Mouse (Mus musculus): ENCODE measurements around the gene Klc4.

Klc4 gene

DNA sequence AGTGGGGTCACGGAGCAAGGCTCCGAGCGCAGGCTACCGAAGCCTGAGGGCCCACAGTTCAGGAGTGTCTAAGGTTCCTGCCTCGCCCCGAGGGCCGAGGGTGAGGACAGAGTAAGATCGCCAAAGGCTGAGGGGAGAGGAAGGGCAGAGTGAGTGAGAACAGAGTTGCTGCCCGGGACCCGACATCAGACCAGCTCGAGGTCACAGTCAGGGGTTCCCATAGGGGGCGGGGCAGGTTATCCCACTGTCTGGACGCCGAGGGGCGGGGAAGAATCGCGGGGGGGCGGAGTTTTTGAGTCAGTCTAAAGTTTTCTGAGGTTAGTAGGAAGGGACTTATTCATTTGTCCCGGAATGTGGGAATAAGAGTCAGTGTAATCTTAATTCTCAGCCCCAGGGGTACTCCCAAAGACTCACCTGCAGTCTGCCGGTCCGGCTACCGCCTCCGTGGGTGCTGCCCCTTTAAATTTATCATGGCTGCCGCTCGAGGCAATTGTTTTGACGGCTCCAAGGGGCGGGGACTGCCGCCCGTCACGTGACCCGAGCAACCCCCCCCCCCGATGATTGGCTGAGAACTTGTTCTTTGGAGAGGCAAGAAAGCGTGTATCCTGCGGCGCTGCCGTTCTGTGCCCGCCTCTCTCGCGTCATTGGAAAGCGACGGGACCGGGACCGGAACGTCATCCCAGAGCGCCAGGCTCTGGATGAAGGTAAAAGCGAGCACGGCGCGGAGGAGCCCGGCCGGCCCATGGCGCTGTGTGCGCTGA is at the start of gene Klc4, which contains the start of gene Mrpl2:
Klc4 (minus strand) TSS at position 462 of the 761 bp plus-strand sequence.
Mrpl2 (plus strand) TSS at position 669 of the 761 bp plus-strand sequence.
- CTCF ChIA-PET: interaction anchor here in 2 of 4 experiments (0.6 to 1.4 kb wide), 7 partner anchors 9 to 93 kb away, joined by 3 to 6 read pairs (median 4); partner anchors contain the start of genes Klhdc3 (in 1 of the 2), Ppp2r5d (in 1 of the 2) and Ptk7 (in 1 of the 2)
- POLR2A ChIA-PET: interaction anchor here in 3 of 4 experiments (0.6 to 3.2 kb wide), 23 partner anchors 9 to 258 kb away, joined by 3 to 21 read pairs (median 4); partner anchors contain the start of genes Ppp2r5d (in 2 of the 3), Ptk7 (in 2 of the 3), 2310039H08Rik (in 1 of the 3) and Cul9 (in 1 of the 3)

DNA sequence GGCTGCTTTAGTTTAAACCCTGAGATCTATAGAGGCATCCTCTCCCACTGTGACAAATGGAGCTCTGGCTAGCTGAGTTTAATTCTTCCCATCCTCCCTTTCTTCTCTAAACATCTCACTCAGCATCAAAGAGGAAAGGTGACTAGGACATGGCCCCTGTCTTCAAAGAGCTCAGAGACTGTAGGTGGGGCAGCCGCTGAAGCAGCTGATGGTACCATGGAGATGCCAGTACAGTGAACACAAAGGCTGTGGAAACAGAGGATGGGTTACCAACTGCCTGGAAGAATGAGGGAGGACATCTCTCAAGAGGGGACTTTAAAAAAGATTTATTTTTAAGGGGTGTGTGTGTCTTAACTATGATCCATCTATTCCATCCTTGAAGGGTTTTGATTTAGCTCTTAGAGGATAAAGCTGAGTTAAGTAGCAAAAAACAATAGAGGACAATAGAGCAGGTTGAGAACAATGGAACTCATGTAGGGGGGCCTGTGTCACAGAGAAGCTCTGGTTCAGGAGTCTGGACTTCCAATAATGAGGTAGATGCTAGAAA is 48.8 kb upstream of the Klc4 start:
- POLR2A ChIA-PET: interaction anchor here (0.5 to 18.7 kb wide), 21 partner anchors 10 to 196 kb away, joined by 3 to 197 read pairs (median 4); partner anchors contain the start of genes Ppp2r5d (in 4 of the 4), Klhdc3 (in 2 of the 4), Mea1 (in 2 of the 4) and Rrp36 (in 1 of the 4)
- CTCF ChIA-PET: interaction anchor here in 3 of 4 experiments (0.5 to 0.9 kb wide), 6 partner anchors 14 to 58 kb away, joined by 3 to 9 read pairs (median 4); partner anchors contain the start of gene Klhdc3 (in 1 of the 3)

DNA sequence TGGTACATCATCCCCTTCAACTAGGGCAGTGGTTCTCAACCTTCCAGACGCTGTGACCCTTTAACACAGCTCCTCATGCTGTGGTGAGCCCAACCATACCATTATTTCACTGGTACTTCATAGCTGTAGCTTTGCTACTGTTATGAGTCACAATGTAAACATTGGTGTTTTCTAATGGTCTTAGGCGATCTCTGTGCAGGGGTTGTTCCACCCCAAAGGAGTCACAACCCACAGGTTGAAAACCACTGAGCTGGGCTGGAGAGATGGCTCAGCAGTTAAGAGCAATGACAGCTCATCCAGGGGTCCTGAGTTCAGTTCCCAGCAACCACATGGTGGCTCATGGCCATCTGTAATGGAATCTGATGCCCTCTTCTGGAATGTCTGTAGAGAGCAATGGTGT is 45.6 kb upstream of the Klc4 start:
- CTCF ChIA-PET: interaction anchor here in 1 of 4 experiments (0.6 to 0.7 kb wide), 2 partner anchors 24 to 194 kb away, joined by 3 read pairs; no protein-coding TSS in a partner anchor
- POLR2A ChIA-PET: interaction anchor here in 3 of 4 experiments (0.5 to 18.7 kb wide), 11 partner anchors 9 to 106 kb away, joined by 3 to 197 read pairs (median 5); partner anchors contain the start of genes Klhdc3 (in 3 of the 3), Ppp2r5d (in 3 of the 3), Mea1 (in 2 of the 3) and Ptk7 (in 1 of the 3)

DNA sequence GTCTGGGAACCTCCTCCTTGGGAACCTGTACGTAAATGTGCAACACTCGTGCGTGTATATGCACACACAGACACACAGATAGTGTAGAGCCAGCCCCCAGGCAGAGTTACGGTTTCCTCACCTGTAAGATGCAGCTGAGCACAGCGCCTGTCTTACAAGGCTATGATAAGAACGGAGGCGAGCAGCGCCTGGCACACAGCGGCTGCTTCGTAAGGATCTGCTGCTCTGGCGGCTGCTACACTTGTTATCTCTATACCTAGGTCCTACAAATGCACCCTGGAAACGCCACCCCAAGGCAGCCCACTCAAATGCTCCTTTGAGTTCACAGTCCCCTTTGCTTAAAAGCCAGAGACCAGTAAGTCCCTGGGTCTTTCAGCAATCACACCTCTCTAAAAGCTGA is 44.8 kb upstream of the Klc4 start:
- CTCF ChIA-PET: interaction anchor here in 1 of 4 experiments (0.6 kb wide), 1 partner anchor 194 kb away, joined by 3 read pairs; no protein-coding TSS in a partner anchor
- POLR2A ChIA-PET: interaction anchor here in 3 of 4 experiments (0.5 to 18.7 kb wide), 10 partner anchors 8 to 107 kb away, joined by 3 to 197 read pairs (median 8); partner anchors contain the start of genes Ppp2r5d (in 3 of the 3), Klhdc3 (in 2 of the 3), Mea1 (in 2 of the 3) and Ptk7 (in 1 of the 3)

DNA sequence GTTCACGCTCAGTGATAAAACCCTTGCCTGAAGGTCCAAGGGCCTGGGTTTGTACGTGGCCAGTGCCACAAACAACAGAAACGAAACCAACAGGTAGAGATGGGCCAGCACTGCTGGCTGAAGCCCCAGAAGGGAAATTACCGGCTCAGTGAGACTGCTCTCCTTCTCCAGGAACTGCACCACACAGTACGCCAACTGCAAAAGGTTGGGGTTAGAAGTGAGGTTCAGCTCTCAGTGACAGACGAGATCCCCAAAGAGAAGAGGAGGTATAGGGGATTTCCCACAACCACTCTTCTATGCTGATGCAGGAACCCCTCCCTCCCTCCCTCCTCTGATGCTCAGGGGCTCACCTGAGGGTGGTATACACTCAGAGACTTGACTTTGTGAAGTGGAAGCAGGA is 40.1 kb upstream of the Klc4 start:
- ChIA-PET POLR2A (interaction anchor here in 2 of 4 experiments (1.0 to 11.8 kb wide), 7 partner anchors 12 to 163 kb away, joined by 3 to 197 read pairs (median 7); partner anchors contain the start of gene Ppp2r5d (in 1 of the 2)), CTCF (no interaction called here)

DNA sequence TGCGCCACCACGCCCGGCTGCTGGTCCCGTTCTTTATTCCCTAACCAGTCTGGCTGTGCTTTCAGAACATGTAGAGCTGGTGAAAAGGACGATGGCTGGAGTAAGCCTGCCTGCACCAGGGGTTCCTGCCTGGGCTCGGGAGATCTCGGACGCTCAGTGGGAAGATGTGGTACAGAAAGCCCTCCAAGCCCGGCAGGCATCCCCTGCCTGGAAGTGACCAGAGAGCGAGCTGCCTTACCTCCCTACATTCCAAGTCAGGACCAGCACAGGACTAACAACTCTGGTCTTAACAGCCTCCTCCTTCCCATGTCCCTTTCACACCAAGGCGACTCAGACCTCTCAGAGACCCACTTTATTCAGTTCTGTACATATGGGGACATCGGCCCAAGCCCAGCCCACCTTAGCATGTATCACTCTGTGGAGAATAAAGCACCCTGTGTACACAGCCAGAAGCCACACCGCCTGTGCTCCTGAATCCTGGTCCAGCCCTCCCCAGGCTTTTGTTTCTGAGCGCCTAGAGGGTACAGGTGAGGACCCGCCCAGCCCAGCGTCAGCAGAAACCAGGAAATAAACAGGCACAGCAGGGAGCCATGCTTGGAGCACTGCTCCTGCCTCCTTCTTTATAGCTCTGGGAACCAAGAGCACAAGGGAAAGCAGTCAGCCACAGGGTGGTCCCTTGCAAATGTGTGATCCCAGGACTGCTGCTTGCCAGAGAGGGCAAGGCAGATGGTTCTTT is 37.0 kb upstream of the Klc4 start:
- CTCF ChIA-PET: interaction anchor here (0.6 to 1.9 kb wide), 10 partner anchors 9 to 1110 kb away, joined by 3 to 7 read pairs (median 4); partner anchors contain the start of genes Ppp2r5d (in 2 of the 4) and Rrp36 (in 1 of the 4)
- POLR2A ChIA-PET: interaction anchor here in 3 of 4 experiments (0.5 to 11.8 kb wide), 41 partner anchors 8 to 1105 kb away, joined by 3 to 197 read pairs (median 4); partner anchors contain the start of genes Ppp2r5d (in 3 of the 3), Ptk7 (in 2 of the 3), Rrp36 (in 2 of the 3) and 2310039H08Rik (in 1 of the 3)

DNA sequence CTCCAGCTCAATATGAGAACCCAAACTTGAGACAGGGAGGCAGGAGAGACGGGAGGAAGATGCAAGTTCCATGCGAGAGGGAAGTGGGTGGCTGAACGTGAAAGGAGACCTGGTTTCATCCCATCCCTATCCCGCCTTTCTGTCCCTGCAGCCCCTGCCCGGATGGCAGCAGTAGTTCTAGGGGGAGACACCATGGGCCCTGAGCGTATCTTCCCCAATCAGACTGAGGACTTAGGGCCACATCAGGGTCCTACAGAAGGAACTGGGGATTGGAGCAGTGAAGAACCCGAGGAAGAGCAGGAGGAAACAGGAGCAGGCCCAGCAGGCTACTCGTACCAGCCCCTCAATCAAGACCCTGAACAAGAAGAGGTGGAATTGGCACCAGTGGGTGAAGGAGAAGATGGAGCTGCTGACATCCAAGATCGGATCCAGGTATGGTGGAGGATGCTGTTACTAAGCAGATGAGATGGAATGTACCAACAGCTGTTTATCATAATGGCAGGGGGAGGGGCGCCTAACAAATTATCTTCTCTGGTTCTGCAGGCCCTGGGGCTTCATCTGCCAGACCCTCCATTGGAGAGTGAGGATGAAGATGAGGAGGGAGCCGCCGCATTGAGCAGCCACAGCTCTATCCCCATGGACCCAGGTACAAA is 35.8 kb upstream of the Klc4 start:
- CTCF ChIA-PET: interaction anchor here in 1 of 4 experiments (0.6 kb wide), 1 partner anchor 207 kb away, joined by 3 read pairs; no protein-coding TSS in a partner anchor
- POLR2A ChIA-PET: interaction anchor here in 3 of 4 experiments (1.0 to 11.8 kb wide), 12 partner anchors 11 to 328 kb away, joined by 3 to 197 read pairs (median 5); partner anchors contain the start of gene Ppp2r5d (in 3 of the 3)

DNA sequence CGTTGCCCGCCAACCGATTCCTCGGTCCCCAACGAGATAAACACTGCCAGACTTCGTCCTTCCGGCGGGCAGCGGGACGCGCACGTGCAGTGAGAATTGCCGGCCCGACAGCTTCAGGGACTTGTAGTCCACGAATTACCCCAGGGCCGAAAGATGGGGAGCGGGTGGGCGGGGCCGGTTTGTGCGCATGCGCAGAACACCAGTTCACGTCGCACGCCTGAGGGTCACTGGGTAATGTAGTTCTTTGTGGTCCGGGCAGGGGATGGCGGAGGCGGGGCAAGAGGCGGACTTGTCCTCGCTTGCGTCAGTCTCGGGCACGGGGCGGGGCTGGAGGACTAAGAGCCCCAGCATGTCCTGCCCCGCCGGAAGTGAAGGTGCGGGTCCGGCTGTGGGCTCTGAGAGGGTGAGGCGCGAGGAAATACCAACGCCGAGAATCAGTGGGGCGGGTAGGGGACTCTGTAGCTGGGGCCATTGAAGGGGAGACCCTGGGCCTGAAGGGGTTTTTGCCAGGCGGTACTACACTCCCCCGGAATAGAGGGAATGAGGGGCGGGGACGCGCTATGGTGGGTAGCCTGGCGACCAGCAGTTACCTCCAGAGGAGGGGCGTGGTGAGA is 35.0 kb upstream of the Klc4 start, which contains the start of gene Klhdc3:
Klhdc3 (minus strand) TSS at position 155 of the 614 bp plus-strand sequence.
- ChIA-PET POLR2A (interaction anchor here in 3 of 4 experiments (0.6 to 11.8 kb wide), 37 partner anchors 10 to 1108 kb away, joined by 3 to 197 read pairs (median 4); partner anchors contain the start of genes Ppp2r5d (in 3 of the 3), Cnpy3 (in 1 of the 3), Hsp90ab1 (in 1 of the 3) and Klc4 (in 1 of the 3)), CTCF (interaction anchor here in 2 of 4 experiments (0.6 to 1.1 kb wide), 10 partner anchors 14 to 921 kb away, joined by 3 to 18 read pairs (median 4); partner anchors contain the start of genes Klc4 (in 1 of the 2) and Mrpl2 (in 1 of the 2))

DNA sequence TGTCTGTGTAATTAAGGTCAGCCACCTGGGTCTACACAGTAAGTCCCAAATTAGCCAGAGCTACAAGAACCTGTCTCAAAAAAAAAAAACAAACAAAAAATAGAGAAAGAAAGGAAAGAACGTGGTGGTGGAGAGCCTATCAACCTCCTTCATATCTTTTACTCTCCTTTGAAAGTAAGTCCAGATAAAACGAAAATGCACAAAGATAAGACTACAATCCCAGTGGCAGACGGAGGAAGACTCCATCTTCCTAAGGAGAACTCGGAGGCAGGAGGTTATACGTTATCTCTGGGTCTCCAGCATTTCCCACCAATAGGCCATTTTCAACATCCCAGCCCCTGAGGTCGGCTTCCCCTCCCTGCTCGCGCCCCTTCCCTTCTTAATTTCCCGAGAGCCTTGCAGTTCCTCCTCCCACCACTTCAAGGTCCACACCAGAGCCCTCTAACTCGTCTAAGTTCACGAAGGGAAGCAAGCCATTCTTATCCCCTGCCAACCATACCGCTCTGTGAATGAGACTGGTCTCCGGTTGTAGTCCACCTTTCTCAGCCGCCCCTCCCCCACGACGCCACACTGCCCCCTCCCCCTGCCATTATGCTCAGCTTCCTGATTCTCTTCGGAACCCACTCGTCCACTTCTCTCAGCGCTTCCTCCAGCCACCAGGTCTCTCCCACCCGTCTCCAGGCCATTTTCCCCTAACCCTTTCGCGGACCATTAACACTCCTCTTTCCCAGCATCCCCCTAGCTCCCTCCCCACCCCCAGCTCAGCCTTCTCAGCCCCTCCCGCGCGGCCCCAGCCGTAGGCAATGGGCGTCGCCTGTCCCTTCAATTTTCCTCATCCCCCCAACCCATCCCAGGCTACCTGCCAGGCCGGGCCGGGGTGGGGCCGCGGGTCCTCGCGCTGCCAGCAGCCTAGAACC is 34.3 kb upstream of the Klc4 start:
- POLR2A ChIA-PET: interaction anchor here in 3 of 4 experiments (0.6 to 11.8 kb wide), 42 partner anchors 9 to 1107 kb away, joined by 3 to 197 read pairs (median 4); partner anchors contain the start of genes Ppp2r5d (in 3 of the 3), Ptk7 (in 2 of the 3), Cnpy3 (in 1 of the 3) and Hsp90ab1 (in 1 of the 3)
- CTCF ChIA-PET: interaction anchor here in 2 of 4 experiments (0.5 to 1.1 kb wide), 11 partner anchors 15 to 922 kb away, joined by 3 to 18 read pairs (median 4); partner anchors contain the start of genes Klc4 (in 1 of the 2) and Mrpl2 (in 1 of the 2)

DNA sequence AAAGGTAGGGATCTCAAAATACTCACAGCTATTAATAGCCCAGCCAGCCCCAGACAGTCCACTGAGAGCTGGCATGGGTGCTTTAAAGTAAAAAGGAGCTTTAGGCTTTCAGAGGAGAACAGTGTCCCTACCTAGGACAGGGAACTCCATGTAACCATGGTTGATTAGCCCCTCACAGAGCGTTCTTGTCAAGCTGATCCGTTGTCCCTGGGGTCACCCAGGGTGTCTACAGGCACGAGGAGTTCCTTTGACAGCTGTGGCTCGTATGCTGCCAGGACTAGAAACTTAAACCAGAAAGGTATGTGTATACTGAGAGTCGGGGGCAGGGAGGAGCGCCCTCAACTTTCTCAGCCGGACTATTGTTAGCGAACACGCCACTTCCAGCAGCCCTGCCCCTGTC is 33.1 kb upstream of the Klc4 start:
- ChIA-PET CTCF (interaction anchor here in 3 of 4 experiments (0.5 to 1.0 kb wide), 10 partner anchors 10 to 292 kb away, joined by 3 to 7 read pairs (median 4); partner anchors contain the start of gene Ppp2r5d (in 1 of the 3)), POLR2A (interaction anchor here (0.6 to 11.8 kb wide), 23 partner anchors 10 to 1298 kb away, joined by 3 to 197 read pairs (median 4); partner anchors contain the start of genes Ppp2r5d (in 2 of the 4), Ptk7 (in 1 of the 4) and Tbcc (in 1 of the 4))

DNA sequence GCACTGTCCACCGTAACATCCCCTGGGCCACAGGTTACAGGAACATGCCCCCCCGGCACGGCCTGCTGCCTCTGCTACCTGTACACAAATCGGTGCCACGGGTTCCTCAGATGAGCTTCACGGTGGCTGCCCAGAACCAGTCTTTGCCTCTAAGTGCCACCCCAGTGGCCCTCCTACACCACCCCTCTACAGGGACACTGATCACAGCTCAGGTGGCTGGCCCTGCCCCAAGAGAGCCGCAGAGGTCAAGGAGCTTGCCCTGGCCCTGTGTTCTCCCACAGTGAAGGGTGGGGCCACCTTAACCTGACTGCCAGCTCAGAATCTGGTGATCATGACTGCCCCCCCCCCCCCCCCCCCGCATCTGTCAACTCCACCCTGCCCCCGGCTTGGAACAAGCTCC is 32.6 kb upstream of the Klc4 start, which contains the start of gene Mea1:
Mea1 (plus strand) TSS at position 378 of the 400 bp plus-strand sequence.
- POLR2A ChIA-PET: interaction anchor here (0.6 to 11.8 kb wide), 25 partner anchors 10 to 1299 kb away, joined by 3 to 197 read pairs (median 4); partner anchors contain the start of genes Ppp2r5d (in 2 of the 4), Ptk7 (in 1 of the 4) and Tbcc (in 1 of the 4)
- CTCF ChIA-PET: interaction anchor here in 3 of 4 experiments (0.6 to 1.0 kb wide), 11 partner anchors 9 to 906 kb away, joined by 3 to 8 read pairs (median 4); partner anchors contain the start of genes Polr1c (in 1 of the 3), Ppp2r5d (in 1 of the 3) and Yipf3 (in 1 of the 3)

DNA sequence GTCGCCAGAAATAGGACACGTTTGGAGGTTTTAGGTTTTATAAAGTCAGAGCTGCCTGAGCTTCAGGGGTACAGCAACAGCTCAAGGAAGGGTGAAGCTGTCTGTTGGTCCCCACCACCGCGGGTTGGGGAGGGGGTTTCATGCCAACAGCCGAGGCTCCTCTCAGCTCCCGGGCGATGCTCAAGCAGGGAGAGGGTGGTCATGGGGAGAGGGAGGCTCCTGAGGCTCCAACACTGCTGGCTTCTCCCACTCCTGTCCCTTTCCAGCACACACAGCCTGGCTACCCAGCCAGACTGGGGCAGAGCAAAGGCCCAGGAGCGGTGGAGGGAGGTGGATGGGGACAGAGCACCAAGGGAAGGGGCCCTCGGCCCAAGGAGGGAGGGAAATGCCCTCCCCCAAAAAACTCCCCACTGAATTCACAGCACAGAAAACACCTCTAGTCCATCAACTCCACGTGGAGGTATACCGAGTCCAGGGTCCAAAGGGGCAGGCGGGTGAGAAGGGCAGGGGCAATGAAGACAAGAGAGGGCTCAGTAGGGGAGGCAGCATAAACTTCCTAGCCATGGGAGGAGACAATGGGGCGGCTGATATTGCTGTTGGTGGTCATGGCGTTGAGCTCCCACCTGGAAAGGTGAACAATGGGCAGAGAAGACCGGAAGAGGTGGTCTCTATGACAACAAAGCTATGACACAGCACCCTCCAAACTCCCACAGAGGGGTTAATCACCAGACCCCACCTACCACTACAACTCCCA is 28.9 kb upstream of the Klc4 start:
- ChIA-PET CTCF (interaction anchor here in 2 of 4 experiments (0.6 to 1.5 kb wide), 6 partner anchors 8 to 126 kb away, joined by 3 to 5 read pairs (median 4); no protein-coding TSS in a partner anchor), POLR2A (interaction anchor here in 3 of 4 experiments (0.6 to 3.0 kb wide), 39 partner anchors 8 to 846 kb away, joined by 3 to 26 read pairs (median 4); partner anchors contain the start of genes Cnpy3 (in 2 of the 3), Cul7 (in 2 of the 3), Ppp2r5d (in 2 of the 3) and Klc4 (in 1 of the 3))
